Mouse (Mus musculus) stomach, postnatal 0 days (tissue): ENCODE results near the gene Cilp2. TPM values are rescaled to one million over a fixed set of nuclear protein-coding genes. Genes with fewer than 3 reads are reported as not detected.
A peak's percentile ranks its signal among the peaks of the same experiment; 100 is the strongest.

ENCODE experiments used
- ATAC-seq: fragments of 200-750 bp; cut with Nextera tagmentation; 2 replicates; pipeline ENCODE4 v1.8.0; 2017; ENCODE audit not compliant: low FRiP score, low TSS enrichment
- DNase-seq: peaks from one replicate; pipeline ENCODE4 v3.0.0-alpha.2; 2016; ENCODE audit warnings: low spot score
- H3K27ac ChIP-seq: fragments of 300-500 bp; sonication (generic); replicated peaks from 2 replicates; pipeline ENCODE4 v1.5.1; 2014; ENCODE audit warnings: mild to moderate bottlenecking, control low read depth
- H3K27me3 ChIP-seq: fragments of 300-500 bp; sonication (generic); 2 replicates; pipeline ENCODE4 v1.6.1; 2014; ENCODE audit warnings: low read length; ENCODE audit not compliant: control insufficient read depth, insufficient read depth
- H3K36me3 ChIP-seq: fragments of 300-500 bp; sonication (generic); 2 replicates; pipeline ENCODE4 v1.6.1; 2014; ENCODE audit warnings: low read length, mixed read lengths; ENCODE audit not compliant: control insufficient read depth, insufficient read depth
- H3K4me1 ChIP-seq: fragments of 300-500 bp; sonication (generic); replicated peaks from 2 replicates; pipeline ENCODE4 v1.6.1; 2014; ENCODE audit warnings: antibody characterized with exemption; ENCODE audit not compliant: control insufficient read depth, insufficient read depth
- H3K4me2 ChIP-seq: fragments of 300-500 bp; sonication (generic); replicated peaks from 2 replicates; pipeline ENCODE4 v1.6.1; 2014; ENCODE audit warnings: low read depth, mild to moderate bottlenecking, control low read depth, moderate library complexity
- H3K4me3 ChIP-seq: fragments of 300-500 bp; sonication (generic); 2 replicates; pipeline ENCODE4 v1.5.1; 2014; ENCODE audit warnings: low read depth, low read length, control low read depth
- H3K9ac ChIP-seq: fragments of 300-500 bp; sonication (generic); 2 replicates; pipeline ENCODE4 v1.6.1; 2014; ENCODE audit warnings: mild to moderate bottlenecking, low read length, control low read depth, mixed read lengths
- H3K9me3 ChIP-seq: fragments of 300-500 bp; sonication (generic); 2 replicates; pipeline ENCODE4 v1.6.1; 2016; ENCODE audit warnings: low read length; ENCODE audit not compliant: control insufficient read depth
- CTCF ChIP-seq: IDR thresholded peaks from 2 replicates; pipeline ENCODE4 v1.5.1; 2016; ENCODE audit warnings: antibody characterized with exemption, low read depth, mild to moderate bottlenecking, moderate library complexity
- EP300 ChIP-seq: optimal IDR thresholded peaks from 2 replicates; pipeline ENCODE3; 2016; ENCODE audit warnings: antibody characterized with exemption
- WGBS: fragments of 180-500 bp; shearing (Covaris S2); extraction: QIAGEN DNeasy Blood & Tissue Kit; methylation state at CpG from one replicate; pipeline ENCODE4 v1.1.7; 2014; 5-methylcytosine and 5-hydroxymethylcytosine counted together
- polyA plus RNA-seq: library from polyadenylated mRNA; unstranded; fragments of >200 nt; fragmentation: Nextera tagmentation; extraction: Ambion mirVana; gene quantifications from 2 replicates; pipeline ENCODE4 v1.2.1, GENCODE M21; 2015

Cilp2 gene
- polyA plus RNA-seq, 1 experiment from 2014 or later = 0.36 TPM

DNA sequence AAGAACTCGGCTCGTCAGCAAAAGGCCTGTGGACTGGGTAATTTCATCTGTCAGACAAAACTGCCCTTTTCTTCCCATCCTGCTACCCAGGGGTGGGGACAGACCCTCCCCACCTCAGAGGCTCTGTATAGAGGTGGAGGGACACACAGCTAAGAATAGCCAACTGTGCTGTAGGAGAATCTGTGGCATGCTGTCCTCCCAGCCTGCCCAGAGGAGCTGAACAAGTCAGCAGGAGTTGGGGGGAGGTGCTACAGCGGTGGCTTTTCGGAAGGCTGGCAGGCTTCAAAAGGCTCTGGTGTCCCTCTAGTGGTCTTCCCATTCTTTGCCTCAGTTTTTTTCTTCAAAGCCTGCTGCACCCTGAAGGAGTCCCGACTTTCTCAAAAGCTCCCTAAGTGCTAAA lies 28.3 kb upstream of the Cilp2 start:
- TF ChIP-seq EP300 = no peak
- peak; percentile 64 for TF ChIP-seq CTCF
- Histone ChIP-seq H3K4me2 (no peak overlapping the region), H3K27me3 (no peaks in the 10 kb centered on the region), H3K9ac (no peak overlapping the region), H3K27ac (0 out of 2 replicates have a peak overlapping the region, but pooled peaks have one; percentile 18), H3K36me3 (peaks cover 37% of the 10 kb centered on the region), H3K4me3 (no peak overlapping the region), H3K4me1 (no peaks in the 10 kb centered on the region), H3K9me3 (no peaks in the 10 kb centered on the region)
- WGBS = 35% methylated on average over 5 of the region's 5 CpGs
- no peak; the same call in 1 of the 2 replicates for ATAC-seq
- no peak for DNase-seq

- no peak for TF ChIP-seq CTCF
- TF ChIP-seq EP300 = no peak
- H3K27ac ChIP-seq = no peak overlapping the region
- no peaks in the 10 kb centered on the region for H3K4me1 ChIP-seq
- no peaks in the 10 kb centered on the region for H3K27me3 ChIP-seq
- DNase-seq (no peak), ATAC-seq (no peak)
- 85% methylated on average over 4 of the region's 4 CpGs for WGBS
- peaks cover 44% of the 10 kb centered on the region for H3K36me3 ChIP-seq
- no peak overlapping the region for H3K4me2 ChIP-seq
- H3K9ac ChIP-seq = no peak overlapping the region
- H3K9me3 ChIP-seq = no peaks in the 10 kb centered on the region
- H3K4me3 ChIP-seq = no peak overlapping the region
Observed at GRCm38 (mm10) chr8:69914526-69914925, 27.0 kb upstream of the Cilp2 start.

DNA sequence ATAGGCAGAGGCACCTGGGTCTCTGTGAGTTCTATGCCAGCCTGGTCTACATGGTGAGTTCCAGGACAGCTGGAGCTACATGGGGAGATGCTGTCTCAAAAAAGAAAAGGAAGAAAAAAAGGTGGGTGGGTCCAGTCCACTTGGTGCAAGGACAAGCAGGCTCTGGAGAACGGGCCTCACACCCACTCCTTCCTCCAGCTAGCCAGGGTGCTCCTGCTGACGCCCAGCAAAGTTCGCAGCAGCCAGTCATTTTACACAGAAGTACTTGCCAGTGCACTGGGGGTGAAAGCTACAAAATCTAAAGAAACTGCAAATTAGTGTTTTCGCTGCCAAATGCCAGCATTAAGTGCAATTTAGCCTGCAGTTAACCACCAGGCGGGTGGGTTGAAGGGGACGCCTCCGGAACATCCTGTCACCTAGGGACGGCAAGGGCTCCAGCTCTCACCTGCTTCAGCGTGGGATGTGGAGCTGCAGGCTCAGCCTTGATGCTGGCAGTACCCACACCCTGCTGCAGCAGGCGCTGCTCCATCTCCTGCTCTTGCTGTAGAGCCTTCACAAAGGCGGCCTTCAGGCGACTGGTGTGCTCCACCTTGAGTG lies 25.1 kb upstream of the Cilp2 start:
- ATAC-seq (no peak), DNase-seq (no peak)
- Histone ChIP-seq H3K9ac (no peak overlapping the region), H3K27me3 (no peaks in the 10 kb centered on the region), H3K4me3 (no peak overlapping the region), H3K4me1 (no peaks in the 10 kb centered on the region), H3K36me3 (peaks cover 57% of the 10 kb centered on the region), H3K27ac (no peak overlapping the region), H3K9me3 (no peaks in the 10 kb centered on the region), H3K4me2 (no peak overlapping the region)
- TF ChIP-seq EP300 (no peak), CTCF (no peak)
- WGBS = 87% methylated on average over 12 of the region's 12 CpGs

- 88% methylated on average over 13 of the region's 13 CpGs for WGBS
- Histone ChIP-seq H3K9ac (no peak overlapping the region), H3K27ac (no peak overlapping the region), H3K27me3 (no peaks in the 10 kb centered on the region), H3K9me3 (no peaks in the 10 kb centered on the region), H3K4me1 (no peaks in the 10 kb centered on the region), H3K4me3 (no peak overlapping the region), H3K4me2 (no peak overlapping the region), H3K36me3 (peaks cover 59% of the 10 kb centered on the region)
- no peak for ATAC-seq
- DNase-seq = no peak
- no peak for TF ChIP-seq EP300
- TF ChIP-seq CTCF = no peak
Observed at GRCm38 (mm10) chr8:69911917-69912316, 24.4 kb upstream of the Cilp2 start.

- no peaks in the 10 kb centered on the region for H3K27me3 ChIP-seq
- no peaks in the 10 kb centered on the region for H3K9me3 ChIP-seq
- no peak overlapping the region for H3K4me2 ChIP-seq
- DNase-seq = no peak
- peaks cover 32% of the 10 kb centered on the region for H3K36me3 ChIP-seq
- ATAC-seq = no peak
- H3K9ac ChIP-seq = no peak overlapping the region
- TF ChIP-seq CTCF (no peak), EP300 (no peak)
- H3K27ac ChIP-seq = no peak overlapping the region
- H3K4me1 ChIP-seq = no peaks in the 10 kb centered on the region
- no peak overlapping the region for H3K4me3 ChIP-seq
- WGBS = 84% methylated on average over 2 of the region's 2 CpGs
Observed at GRCm38 (mm10) chr8:69907106-69907505, 19.6 kb upstream of the Cilp2 start.

DNA sequence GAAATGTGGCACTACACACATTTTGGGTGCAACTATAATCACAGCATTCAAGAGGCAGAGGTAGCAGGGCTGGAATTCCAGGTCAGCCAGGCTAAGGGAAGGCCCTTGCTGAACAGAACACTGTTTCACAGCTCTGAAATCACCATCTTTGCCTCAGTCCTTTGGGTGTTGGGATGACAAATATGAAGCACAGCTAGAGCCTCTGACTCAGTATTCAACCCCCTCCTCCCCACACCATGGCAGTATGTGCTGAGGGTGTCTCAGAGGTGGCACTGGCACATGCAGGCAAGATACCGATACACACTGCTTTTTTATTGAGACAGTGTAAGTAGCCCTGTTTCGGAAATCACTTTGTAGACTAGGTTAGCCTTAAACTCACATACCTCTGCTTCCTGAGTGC lies 18.8 kb upstream of the Cilp2 start:
- DNase-seq (no peak), ATAC-seq (no peak)
- Histone ChIP-seq H3K4me2 (no peak overlapping the region), H3K9me3 (no peaks in the 10 kb centered on the region), H3K27ac (no peak overlapping the region), H3K27me3 (no peaks in the 10 kb centered on the region), H3K9ac (no peak overlapping the region), H3K4me1 (peaks cover 3% of the 10 kb centered on the region; the same call in 1 of the 2 replicates), H3K4me3 (no peak overlapping the region), H3K36me3 (peaks cover 24% of the 10 kb centered on the region)
- no peak for TF ChIP-seq CTCF
- no peak for TF ChIP-seq EP300
- WGBS = 85% methylated on average over 2 of the region's 2 CpGs
